ENCODE assay signal across 10 mouse cellular contexts in the genomic region with DNA sequence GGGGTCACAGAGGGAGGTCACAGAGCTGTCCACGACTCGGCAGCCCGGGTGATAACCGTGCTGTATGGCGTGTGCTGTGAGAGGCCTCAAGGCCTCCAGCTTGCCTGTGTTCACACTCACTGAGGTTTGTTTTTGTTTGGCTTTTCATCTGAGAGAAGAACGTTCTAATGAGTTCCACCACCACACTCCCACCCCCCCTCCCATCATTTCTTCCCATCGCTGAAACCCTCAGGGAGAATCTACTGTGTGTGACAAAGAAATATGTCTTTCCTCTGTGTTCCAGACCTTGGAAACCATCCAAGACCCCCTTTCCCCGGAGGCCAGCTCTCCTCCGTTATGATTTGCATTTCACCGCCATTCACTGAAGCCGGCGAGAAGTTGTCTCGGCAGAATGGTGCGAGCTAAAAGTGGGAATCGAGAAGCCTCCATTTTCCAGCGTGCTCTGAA.
DNase-seq lines count a peak whose midpoint lies in the region; ATAC-seq lines count a peak whose summit lies in the region.
"Had no signal": no experiment of that assay in that cellular context is flagged by ENCODE, and none has a peak within 500 bp of the region (broad histone marks: within the 10 kb centered on the region; RNA-seq: fewer than 3 reads in every experiment).

No protein-coding gene starts in this region.

- H3K27me3 ChIP-seq in heart, embryonic 13.5 days (replicated peaks): peaks cover 14% of the 10 kb centered on the region
- no peaks in the 10 kb centered on the region for H3K27me3 ChIP-seq in lung, embryonic 16.5 days (ENCODE audit: control insufficient read depth, insufficient read depth, low read depth, low read length)
- H3K27me3 ChIP-seq in hindbrain, embryonic 11.5 days (ENCODE audit: control insufficient read depth, insufficient read depth, low read length): no peaks in the 10 kb centered on the region
- 0 out of 2 replicates have a peak, but pooled peaks cover 2% of the 10 kb centered on the region for H3K27me3 ChIP-seq in neural tube, embryonic 13.5 days

- H3K4me2 ChIP-seq in heart, embryonic 13.5 days: peak overlapping the region; percentile 55
- peak overlapping the region; percentile 41 for H3K4me2 ChIP-seq in lung, embryonic 16.5 days (ENCODE audit: low read depth, low read length)
- no peak overlapping the region for H3K4me2 ChIP-seq in hindbrain, embryonic 11.5 days (replicated peaks; ENCODE audit: low read depth, low read length)
- peak overlapping the region; percentile 40 for H3K4me2 ChIP-seq in neural tube, embryonic 13.5 days

- ATAC-seq in heart, embryonic 13.5 days (ENCODE audit: extremely low read depth, insufficient number of reproducible peaks, low FRiP score, low TSS enrichment): no peak
- peak; percentile 64 for ATAC-seq in lung, embryonic 16.5 days (ENCODE audit: low read depth)
- peak; percentile 63 for ATAC-seq in hindbrain, embryonic 11.5 days (ENCODE audit: low FRiP score)
- ATAC-seq in neural tube, embryonic 13.5 days (ENCODE audit: low read depth): 0 out of 2 replicates have a peak, but pooled peaks have one; percentile 24
- no peak for ATAC-seq in activated CD4-positive, CD25-positive, alpha-beta regulatory T cell, adult 4 months
- ATAC-seq: CD4-positive, CD25-positive, alpha-beta regulatory T cell, adult 4 months had no signal

- no peak overlapping the region for H3K27ac ChIP-seq in heart, embryonic 13.5 days (replicated peaks)
- H3K27ac ChIP-seq in lung, embryonic 16.5 days (ENCODE audit: low read length): no peak overlapping the region
- H3K27ac ChIP-seq in hindbrain, embryonic 11.5 days (ENCODE audit: low read depth, low read length): no peak overlapping the region
- peak overlapping the region; percentile 63 for H3K27ac ChIP-seq in neural tube, embryonic 13.5 days (replicated peaks)

- WGBS in heart, embryonic 13.5 days: 33% methylated on average over 16 of the region's 16 CpGs
- 38% methylated on average over 16 of the region's 16 CpGs for WGBS in lung, embryonic 16.5 days
- WGBS in hindbrain, embryonic 11.5 days: 44% methylated on average over 16 of the region's 16 CpGs
- WGBS in neural tube, embryonic 13.5 days: 14% methylated on average over 16 of the region's 16 CpGs

- peaks cover 24% of the 10 kb centered on the region for H3K4me1 ChIP-seq in heart, embryonic 13.5 days
- H3K4me1 ChIP-seq in lung, embryonic 16.5 days (replicated peaks; ENCODE audit: control insufficient read depth, insufficient read depth, low read length): no peaks in the 10 kb centered on the region
- H3K4me1 ChIP-seq in hindbrain, embryonic 11.5 days (replicated peaks; ENCODE audit: control insufficient read depth, insufficient read depth, low read length): 0 out of 2 replicates have a peak, but pooled peaks cover 5% of the 10 kb centered on the region
- H3K4me1 ChIP-seq in neural tube, embryonic 13.5 days (replicated peaks): peaks cover 41% of the 10 kb centered on the region

- DNase-seq in heart, adult 11 months: no peak
- DNase-seq in lung, postnatal 4 days: no peak
- peak; percentile 32 for DNase-seq in hindbrain, embryonic 11.5 days (ENCODE audit: low spot score)
- DNase-seq in ovary, postnatal 10 days (ENCODE audit: low spot score): no peak

- H3K9me3 ChIP-seq in heart, embryonic 13.5 days: no peaks in the 10 kb centered on the region
- H3K9me3 ChIP-seq in lung, embryonic 16.5 days (ENCODE audit: control insufficient read depth, low read length): no peaks in the 10 kb centered on the region
- H3K9me3 ChIP-seq in hindbrain, embryonic 11.5 days (ENCODE audit: control insufficient read depth, low read length): no peaks in the 10 kb centered on the region
- H3K9me3 ChIP-seq in neural tube, embryonic 13.5 days: no peaks in the 10 kb centered on the region

- peak overlapping the region; percentile 15; the same call in 1 of the 2 replicates for H3K4me3 ChIP-seq in heart, embryonic 13.5 days
- peak overlapping the region; percentile 15; the same call in 1 of the 2 replicates for H3K4me3 ChIP-seq in lung, embryonic 16.5 days (ENCODE audit: low read length)
- H3K4me3 ChIP-seq in hindbrain, embryonic 11.5 days (ENCODE audit: low read depth, low read length): no peak overlapping the region
- no peak overlapping the region for H3K4me3 ChIP-seq in neural tube, embryonic 13.5 days
- H3K4me3 ChIP-seq: erythroblast, embryonic 14.5 days had no signal

- no peak overlapping the region; the same call in 1 of the 2 replicates for H3K9ac ChIP-seq in heart, embryonic 13.5 days
- H3K9ac ChIP-seq in lung, embryonic 16.5 days (ENCODE audit: low read length): no peak overlapping the region
- H3K9ac ChIP-seq in hindbrain, embryonic 11.5 days (ENCODE audit: low read depth, low read length): no peak overlapping the region
- no peak overlapping the region; the same call in 1 of the 2 replicates for H3K9ac ChIP-seq in neural tube, embryonic 13.5 days

- no peaks in the 10 kb centered on the region for H3K36me3 ChIP-seq in heart, embryonic 13.5 days
- H3K36me3 ChIP-seq in lung, embryonic 16.5 days (ENCODE audit: control insufficient read depth, insufficient read depth, low read length): no peaks in the 10 kb centered on the region
- H3K36me3 ChIP-seq in hindbrain, embryonic 11.5 days (ENCODE audit: control insufficient read depth, insufficient read depth, low read length): no peaks in the 10 kb centered on the region
- no peaks in the 10 kb centered on the region for H3K36me3 ChIP-seq in neural tube, embryonic 13.5 days

Comparison
In these comparisons a context has a peak if more than half of its experiments do, and no peak if none do; other contexts are left out.
1. ATAC-seq: peak in lung, embryonic 16.5 days (single experiment), hindbrain, embryonic 11.5 days (single experiment) and neural tube, embryonic 13.5 days (single experiment); none in heart, embryonic 13.5 days (single experiment) and activated CD4-positive, CD25-positive, alpha-beta regulatory T cell, adult 4 months (single experiment).
2. H3K4me3 ChIP-seq: peak in heart, embryonic 13.5 days (single experiment) and lung, embryonic 16.5 days (single experiment); none in hindbrain, embryonic 11.5 days (single experiment) and neural tube, embryonic 13.5 days (single experiment).